Mouse (Mus musculus) myocyte (in vitro differentiated cells): ENCODE data around the gene Slc44a1. TPM values are rescaled to one million over a fixed set of nuclear protein-coding genes. Genes with fewer than 3 reads are reported as not detected.

Experiments used
- H3K27me3 ChIP-seq: one replicate; pipeline ENCODE4 v1.6.1; 2011; ENCODE audit not compliant: control insufficient read depth, insufficient read depth, insufficient read length
- H3K36me3 ChIP-seq: one replicate; pipeline ENCODE4 v1.6.1; 2011; ENCODE audit not compliant: control insufficient read depth, insufficient read depth
- H3K4me2 ChIP-seq: one replicate; pipeline ENCODE4 v1.6.1; 2011; ENCODE audit warnings: low read depth, control low read depth
- H3K4me3 ChIP-seq: one replicate; pipeline ENCODE4 v1.5.1; 2011; ENCODE audit warnings: mild to moderate bottlenecking, control low read depth, moderate library complexity
- H3K79me2 ChIP-seq: one replicate; pipeline ENCODE4 v1.6.1; 2011; ENCODE audit not compliant: control insufficient read depth, insufficient read depth
- H3ac ChIP-seq: one replicate; pipeline ENCODE4 v1.6.1; 2011; ENCODE audit not compliant: control insufficient read depth, insufficient read length
- CEBPB ChIP-seq: IDR thresholded peaks from 2 replicates; pipeline ENCODE4 v1.6.1; 2011; ENCODE audit warnings: mild to moderate bottlenecking, moderate library complexity; ENCODE audit not compliant: poor library complexity, insufficient read depth, severe bottlenecking
- E2F4 ChIP-seq: IDR thresholded peaks from one replicate; pipeline ENCODE4 v1.6.1; 2011; ENCODE audit warnings: mild to moderate bottlenecking, control low read depth, moderate library complexity; ENCODE audit not compliant: insufficient read depth
- MAX ChIP-seq: IDR thresholded peaks from one replicate; pipeline ENCODE4 v1.6.1; 2011; ENCODE audit warnings: low read depth, mild to moderate bottlenecking, control low read depth
- MYOD1 ChIP-seq, 3 experiments: IDR thresholded peaks; one replicate each; pipeline ENCODE4 v1.6.1; 2011; ENCODE audit warnings: control low read depth in 2 of 3, low read depth in 2 of 3, mild to moderate bottlenecking in 2 of 3, moderate library complexity in 1 of 3; ENCODE audit not compliant: insufficient read length in 2 of 3, control insufficient read depth in 1 of 3
- MYOG ChIP-seq, 3 experiments: IDR thresholded peaks; one replicate each; pipeline ENCODE4 v1.6.1; 2011; ENCODE audit warnings: control low read depth in 2 of 3, low read depth in 2 of 3, mild to moderate bottlenecking in 2 of 3; ENCODE audit not compliant: insufficient read length in 2 of 3, control insufficient read depth in 1 of 3, insufficient read depth in 1 of 3
- POLR2A ChIP-seq: IDR thresholded peaks from one replicate; pipeline ENCODE4 v1.6.1; 2011; ENCODE audit warnings: low read depth, mild to moderate bottlenecking, control low read depth, moderate library complexity; ENCODE audit not compliant: insufficient read length
- POLR2AphosphoS2 ChIP-seq: IDR thresholded peaks from one replicate; pipeline ENCODE4 v1.6.1; 2011; ENCODE audit warnings: low read depth, control low read depth; ENCODE audit not compliant: insufficient read length
- REST ChIP-seq: IDR thresholded peaks from one replicate; pipeline ENCODE4 v1.6.1; 2011; ENCODE audit warnings: mild to moderate bottlenecking, control low read depth, moderate library complexity; ENCODE audit not compliant: insufficient read depth, insufficient read length
- SRF ChIP-seq: IDR thresholded peaks from one replicate; pipeline ENCODE4 v1.6.1; 2011; ENCODE audit warnings: low read depth; ENCODE audit not compliant: control insufficient read depth, insufficient read length
- TCF12 ChIP-seq: IDR thresholded peaks from one replicate; pipeline ENCODE4 v1.6.1; 2011; ENCODE audit warnings: mild to moderate bottlenecking, control low read depth; ENCODE audit not compliant: poor library complexity, insufficient read depth, severe bottlenecking
- TCF3 ChIP-seq: IDR thresholded peaks from one replicate; pipeline ENCODE4 v1.6.1; 2011; ENCODE audit warnings: low read depth, control low read depth; ENCODE audit not compliant: insufficient read length
- USF1 ChIP-seq: IDR thresholded peaks from one replicate; pipeline ENCODE4 v1.6.1; 2011; ENCODE audit warnings: low read depth, mild to moderate bottlenecking, control low read depth, moderate library complexity
- polyA plus RNA-seq: library from polyadenylated mRNA; unstranded; fragments of >200 nt; fragmentation: generic; extraction: Trizol; gene quantifications from one replicate; pipeline ENCODE4 v1.2.1, GENCODE M21; 2012; ENCODE audit warnings: missing spikeins

Gene Slc44a1
- polyA plus RNA-seq, 1 experiment = 43.7 TPM

- Histone ChIP-seq H3K27me3 (no peaks in the 10 kb centered on the region), H3K36me3 (no peaks in the 10 kb centered on the region), H3K4me2 (peak overlapping the region; percentile 23), H3ac (no peak overlapping the region), H3K4me3 (no peak overlapping the region), H3K79me2 (peaks cover 78% of the 10 kb centered on the region)
- TF ChIP-seq MAX = no peak
- TF ChIP-seq TCF12 = no peak
- no peak for TF ChIP-seq USF1
- no peak for TF ChIP-seq TCF3
- no peak for TF ChIP-seq POLR2AphosphoS2
- TF ChIP-seq SRF = no peak
- no peak for TF ChIP-seq CEBPB
- TF ChIP-seq E2F4 = no peak
- TF ChIP-seq MYOD1 (IDR thresholded peaks at IDR 0.05; ENCODE audit: control insufficient read depth in 1 of 3, insufficient read length in 2 of 3, low read depth in 2 of 3) = no peak
- TF ChIP-seq POLR2A = no peak
- TF ChIP-seq MYOG (IDR thresholded peaks at IDR 0.05; ENCODE audit: control insufficient read depth in 1 of 3, insufficient read depth in 1 of 3, insufficient read length in 2 of 3, low read depth in 2 of 3) = no peak
- no peak for TF ChIP-seq REST
These were observed 16.4 kb downstream of the Slc44a1 start for GRCm38 (mm10) chr4:53456570-53456969.

- peaks cover 75% of the 10 kb centered on the region for H3K79me2 ChIP-seq
These were observed 18.3 kb downstream of the Slc44a1 start for GRCm38 (mm10) chr4:53458503-53458902.

GRCm38 (mm10) chr4:53459697-53460096 is 19.5 kb downstream of the Slc44a1 start:
- TF ChIP-seq TCF3 (no peak), POLR2A (no peak), TCF12 (no peak), REST (no peak), CEBPB (no peak), MAX (no peak), USF1 (no peak), SRF (no peak), E2F4 (no peak), MYOG (IDR thresholded peaks at IDR 0.05; ENCODE audit: control insufficient read depth in 1 of 3, insufficient read depth in 1 of 3, insufficient read length in 2 of 3, low read depth in 2 of 3) (no peak), MYOD1 (IDR thresholded peaks at IDR 0.05; ENCODE audit: control insufficient read depth in 1 of 3, insufficient read length in 2 of 3, low read depth in 2 of 3) (no peak), POLR2AphosphoS2 (no peak)
- Histone ChIP-seq H3K4me3 (no peak overlapping the region), H3K36me3 (no peaks in the 10 kb centered on the region), H3K27me3 (no peaks in the 10 kb centered on the region), H3ac (no peak overlapping the region), H3K4me2 (no peak overlapping the region), H3K79me2 (peaks cover 63% of the 10 kb centered on the region)

More at GRCm38 (mm10) chr4:53458503-53458902, 18.3 kb downstream of the Slc44a1 start:
- Histone ChIP-seq H3K27me3 (no peaks in the 10 kb centered on the region), H3K4me3 (no peak overlapping the region), H3K4me2 (no peak overlapping the region), H3ac (no peak overlapping the region), H3K36me3 (no peaks in the 10 kb centered on the region)
- TF ChIP-seq MYOD1 (IDR thresholded peaks at IDR 0.05; ENCODE audit: control insufficient read depth in 1 of 3, insufficient read length in 2 of 3, low read depth in 2 of 3) = no peak

GRCm38 (mm10) chr4:53461026-53461425 is 20.8 kb downstream of the Slc44a1 start:
- no peak overlapping the region for H3K4me3 ChIP-seq
- TF ChIP-seq SRF (no peak), MAX (no peak), E2F4 (no peak), POLR2AphosphoS2 (no peak), MYOD1 (IDR thresholded peaks at IDR 0.05; ENCODE audit: control insufficient read depth in 1 of 3, insufficient read length in 2 of 3, low read depth in 2 of 3) (no peak), CEBPB (no peak), TCF3 (no peak), REST (no peak), MYOG (IDR thresholded peaks at IDR 0.05; ENCODE audit: control insufficient read depth in 1 of 3, insufficient read depth in 1 of 3, insufficient read length in 2 of 3, low read depth in 2 of 3) (no peak), POLR2A (no peak), USF1 (no peak)
- H3K27me3 ChIP-seq = no peaks in the 10 kb centered on the region
- no peak overlapping the region for H3K4me2 ChIP-seq
- peaks cover 55% of the 10 kb centered on the region for H3K79me2 ChIP-seq
- no peaks in the 10 kb centered on the region for H3K36me3 ChIP-seq
- no peak overlapping the region for H3ac ChIP-seq

- Histone ChIP-seq H3K27me3 (no peaks in the 10 kb centered on the region), H3K4me3 (no peak overlapping the region), H3K36me3 (no peaks in the 10 kb centered on the region), H3K4me2 (no peak overlapping the region), H3ac (no peak overlapping the region), H3K79me2 (peaks cover 53% of the 10 kb centered on the region)
- TF ChIP-seq MAX (no peak), MYOG (IDR thresholded peaks at IDR 0.05; ENCODE audit: control insufficient read depth in 1 of 3, insufficient read depth in 1 of 3, insufficient read length in 2 of 3, low read depth in 2 of 3) (no peak), POLR2A (no peak), CEBPB (no peak), TCF12 (no peak), USF1 (no peak), REST (no peak), SRF (no peak), POLR2AphosphoS2 (no peak), TCF3 (no peak), MYOD1 (IDR thresholded peaks at IDR 0.05; ENCODE audit: control insufficient read depth in 1 of 3, insufficient read length in 2 of 3, low read depth in 2 of 3) (no peak)
These were observed 21.9 kb downstream of the Slc44a1 start for GRCm38 (mm10) chr4:53462069-53462468.
